Mouse (Mus musculus) embryonic fibroblast, embryonic 13.5 days (primary cell): ENCODE results near the gene Slc25a13.

ENCODE experiments used
- CTCF ChIP-seq: IDR thresholded peaks from 2 replicates; pipeline ENCODE4 v1.5.1; 2011; ENCODE audit warnings: mild to moderate bottlenecking, control low read depth, low read length, moderate library complexity, borderline replicate concordance; ENCODE audit not compliant: insufficient read depth
- POLR2A ChIP-seq: IDR thresholded peaks from 2 replicates; pipeline ENCODE4 v1.6.1; 2011; ENCODE audit warnings: low read depth, mild to moderate bottlenecking, control low read depth, low read length, moderate library complexity

GRCm38 (mm10) chr6:6153426-6153825 is 63.5 kb downstream of the Slc25a13 start:
- TF ChIP-seq POLR2A (no peak), CTCF (no peak)
